Mouse (Mus musculus) adrenal gland, postnatal 36 days (tissue): ENCODE data around the gene Cd3e. TPM values are rescaled to one million over a fixed set of nuclear protein-coding genes. Genes with fewer than 3 reads are reported as not detected.
"Not testable (repeated sequence)": the region's sequence is repeated elsewhere in the genome, so short reads cannot be mapped to it uniquely, and the experiment has no call there.

Source experiments
- DNase-seq, 2 experiments: peaks; one replicate each; pipeline ENCODE4 v3.0.0; 2021; ENCODE audit warnings: mixed read lengths in 1 of 2
- long read RNA-seq, 2 experiments: library from polyadenylated mRNA; stranded (forward); transcript quantifications; one replicate each; pipeline ENCODE4 v2.0.0; 2021; ENCODE audit warnings: borderline sequencing depth in 2 of 2
- total RNA-seq, 2 experiments: library from RNA; stranded (reverse); gene quantifications; 2 replicates each; pipeline ENCODE4 v1.2.3; 2021

The Cd3e gene
- under 1 TPM in 1 of 2 experiments, not detected in 1; 0.60 TPM for total RNA-seq
- long read RNA-seq, experiment 1, result 0 reads
- long read RNA-seq, experiment 2, result 0 reads

- DNase-seq, result no peak
Observed at GRCm38 (mm10) chr9:45009180-45010078, at the start of gene Cd3e. TSS of gene Cd3e (minus strand) at chr9:45009627.

GRCm38 (mm10) chr9:45058304-45058940, 49.0 kb upstream of the Cd3e start:
- no peak for DNase-seq

- peak; percentile 79 to 89 for DNase-seq
Observed at GRCm38 (mm10) chr9:45055082-45055713, 45.8 kb upstream of the Cd3e start, which contains the start of gene Mpzl3. TSS of gene Mpzl3 (plus strand) at chr9:45055186.

GRCm38 (mm10) chr9:45050301-45050700, 40.9 kb upstream of the Cd3e start:
- no peak for DNase-seq

DNA sequence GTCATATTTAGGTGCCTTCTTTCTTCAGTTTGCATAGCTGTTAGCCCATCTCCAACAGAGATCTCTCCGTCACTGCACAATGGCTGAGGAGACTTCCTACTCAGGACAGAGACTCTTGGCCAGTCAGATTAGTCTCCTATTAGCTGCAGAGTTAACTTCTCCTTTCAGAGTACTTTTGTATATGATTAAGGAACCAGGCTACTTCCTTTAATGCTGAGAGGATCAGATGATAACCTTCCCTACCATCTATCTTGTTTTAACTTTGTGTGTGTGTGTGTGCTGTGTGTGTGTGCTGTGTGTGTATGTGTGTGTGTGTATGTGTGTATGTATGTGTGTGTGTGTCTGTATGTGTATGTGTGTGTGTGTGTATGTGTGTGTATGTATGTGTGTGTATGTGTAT, 40.3 kb upstream of the Cd3e start:
- no peak for DNase-seq

GRCm38 (mm10) chr9:45048511-45048910, 39.1 kb upstream of the Cd3e start:
- DNase-seq, result peak in 1 of 2 experiments; percentile 18

DNA sequence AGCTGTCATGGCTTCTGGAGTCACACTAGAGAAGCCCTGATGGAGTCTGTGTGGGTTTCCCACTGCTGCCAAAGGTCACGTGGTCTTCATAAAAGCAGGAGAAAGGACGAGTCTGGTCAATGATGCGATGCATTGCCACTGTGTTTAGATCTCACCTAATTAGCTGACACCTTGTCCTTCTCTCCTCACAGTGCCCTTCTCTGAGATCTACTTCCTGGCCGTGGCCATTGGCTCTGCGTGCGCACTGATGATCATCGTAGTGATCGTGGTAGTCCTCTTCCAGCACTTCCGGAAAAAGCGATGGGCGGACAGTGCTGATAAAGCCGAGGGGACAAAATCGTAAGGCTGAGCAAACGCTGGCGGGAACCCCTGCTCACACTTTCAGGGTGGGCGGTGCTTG, 37.5 kb upstream of the Cd3e start:
- DNase-seq, result no peak

GRCm38 (mm10) chr9:45042947-45043346, 33.5 kb upstream of the Cd3e start:
- peak in 1 of 2 experiments; percentile 18 for DNase-seq

DNA sequence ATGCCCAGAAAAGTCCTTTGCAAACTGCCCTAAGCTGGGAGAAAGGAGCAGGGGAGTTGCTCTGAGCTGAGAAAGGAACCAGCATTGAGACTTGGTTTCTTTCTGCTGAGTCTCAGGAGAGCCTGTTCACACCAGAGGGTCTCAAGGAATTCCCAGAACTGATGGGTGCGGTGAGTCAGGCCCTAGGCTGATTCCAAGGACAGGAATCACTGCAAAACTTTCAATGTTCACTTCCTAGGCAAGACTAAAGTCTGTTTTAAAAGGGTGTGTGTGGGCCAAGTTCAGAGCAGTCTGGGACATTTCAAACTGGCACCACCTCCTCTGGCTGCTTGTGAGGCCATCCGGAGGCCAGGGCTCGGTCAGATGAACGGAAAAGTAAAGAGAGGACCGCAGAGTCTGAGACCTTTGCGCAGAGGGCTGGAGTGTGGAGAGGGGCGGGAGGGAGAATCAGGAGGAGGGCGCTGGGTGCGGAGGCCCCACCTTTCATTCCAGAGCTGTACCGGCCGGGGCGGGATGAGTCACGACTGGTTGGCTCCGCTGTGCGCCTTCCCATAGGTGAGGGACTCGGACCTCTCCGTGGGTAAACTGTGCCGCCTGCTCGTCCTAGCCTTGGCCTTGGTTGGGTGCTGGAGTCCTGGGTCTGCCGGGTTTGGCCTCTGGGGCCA, 32.8 kb upstream of the Cd3e start:
- DNase-seq, result peak; percentile 72 to 81

DNA sequence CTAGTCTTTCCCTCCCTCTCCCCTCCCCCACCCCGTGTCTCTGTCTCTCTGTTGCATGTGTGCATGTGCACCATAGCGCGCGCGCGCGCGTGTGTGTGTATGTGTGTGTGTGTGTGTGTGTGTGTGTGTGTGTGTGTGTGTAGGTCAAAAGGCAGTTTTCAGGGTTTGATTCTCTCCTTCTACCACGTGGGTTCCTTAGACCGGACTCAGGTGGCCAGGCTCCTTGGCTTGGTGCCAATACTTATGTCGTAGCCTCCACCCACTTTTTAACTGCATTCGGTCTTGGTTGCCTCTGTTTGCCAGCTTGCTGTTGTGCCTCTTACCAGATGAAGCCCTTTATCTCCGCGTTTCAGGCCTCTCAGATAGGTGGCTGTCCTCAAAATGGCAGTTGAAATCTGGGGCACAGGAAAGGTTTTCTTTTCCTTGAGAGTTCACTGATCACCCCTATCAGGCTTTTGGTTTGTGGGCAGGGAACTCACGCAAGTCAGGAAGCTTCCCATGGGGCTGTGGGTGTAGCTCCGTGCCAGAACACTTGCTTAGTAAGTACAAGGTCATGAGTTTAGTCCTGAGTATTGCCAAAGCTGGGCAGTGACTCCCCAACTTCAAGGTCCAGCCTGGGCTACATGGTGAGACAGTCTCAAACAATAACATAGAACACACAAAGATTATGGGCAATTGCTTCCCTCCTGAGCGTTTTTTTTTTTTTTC, 31.9 kb upstream of the Cd3e start:
- DNase-seq, result peak in 1 of 2 experiments; percentile 30

DNA sequence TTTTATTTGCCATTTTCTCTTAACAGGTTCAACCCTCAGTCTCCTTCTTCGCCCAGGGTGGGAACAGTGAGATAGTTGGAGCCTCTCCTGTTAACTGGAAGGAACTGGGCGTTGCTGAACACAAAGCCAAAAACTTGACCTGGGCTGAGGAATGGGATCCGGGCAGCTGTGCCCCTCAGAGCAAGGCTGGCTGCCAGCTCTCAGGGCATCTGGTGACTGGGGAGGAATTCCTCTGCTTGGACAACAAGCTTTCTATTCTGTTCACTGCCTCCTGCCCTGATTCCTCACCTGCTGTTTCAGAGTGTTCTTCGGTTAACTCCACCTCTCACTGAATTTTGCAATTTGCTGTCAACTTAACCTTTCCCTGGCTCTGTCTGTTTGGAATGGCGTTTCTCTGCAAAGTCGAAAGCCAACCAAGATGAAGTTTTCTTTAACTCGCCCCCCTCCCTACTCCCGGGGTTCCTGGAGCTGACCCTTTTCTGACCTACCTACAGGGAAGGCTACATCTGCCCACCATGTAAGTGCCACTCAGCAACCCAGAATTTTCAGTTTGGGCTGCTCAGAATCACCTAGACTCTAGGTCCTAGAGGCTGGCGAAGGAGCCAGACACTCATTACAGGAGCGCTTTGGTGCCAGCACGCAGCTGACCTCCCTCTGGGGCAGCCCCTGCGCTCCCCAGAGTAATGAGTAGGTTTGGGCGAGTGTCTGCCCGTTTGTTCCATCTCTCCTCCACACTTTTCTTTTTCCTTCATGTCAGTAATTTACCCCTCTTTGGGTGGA, 30.8 kb upstream of the Cd3e start:
- DNase-seq, result peak in 1 of 2 experiments; percentile 45

DNA sequence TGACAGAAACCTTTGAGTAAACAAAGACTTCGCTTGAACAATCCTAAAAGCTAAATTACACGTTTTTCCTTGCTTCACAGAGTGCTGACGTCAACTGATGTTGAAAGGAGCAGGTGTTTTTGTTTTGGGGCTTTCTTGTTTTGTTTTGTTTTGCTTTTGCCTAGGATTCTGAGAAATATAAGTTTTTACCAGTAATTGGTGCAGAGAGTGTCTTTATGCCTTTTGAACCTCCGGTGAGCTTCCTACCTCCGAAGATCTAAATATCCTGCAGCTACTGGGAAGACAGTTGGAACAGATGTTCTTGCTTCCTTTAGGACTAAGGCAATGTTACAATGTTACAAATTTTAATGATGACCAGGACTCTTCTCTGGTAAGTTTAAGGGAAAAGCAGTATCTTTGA, 30.1 kb upstream of the Cd3e start, which contains the start of gene Mpzl2:
TSS of gene Mpzl2 (plus strand) at position 301 of the 400 bp plus-strand sequence.
- DNase-seq, result no peak

DNA sequence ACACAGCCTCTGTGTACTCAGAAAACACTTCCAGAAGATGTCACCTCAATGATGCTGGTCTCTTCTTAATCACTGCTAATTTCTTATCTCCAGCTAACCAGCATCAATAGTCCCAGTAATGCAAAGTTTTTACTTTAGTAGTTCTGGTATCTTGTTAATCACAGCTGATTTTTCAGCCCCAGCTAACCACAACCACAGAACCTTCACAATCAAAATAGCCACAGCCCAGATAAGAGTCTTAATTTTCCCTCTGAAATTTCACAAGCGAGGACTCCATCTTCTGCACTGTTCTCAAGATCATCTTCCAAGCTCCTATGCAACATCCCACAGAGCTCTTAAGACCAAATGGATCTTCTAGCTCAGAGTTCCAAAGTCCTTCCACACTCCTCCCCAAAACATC, 28.4 kb upstream of the Cd3e start:
- not testable (repeated sequence) for DNase-seq

DNA sequence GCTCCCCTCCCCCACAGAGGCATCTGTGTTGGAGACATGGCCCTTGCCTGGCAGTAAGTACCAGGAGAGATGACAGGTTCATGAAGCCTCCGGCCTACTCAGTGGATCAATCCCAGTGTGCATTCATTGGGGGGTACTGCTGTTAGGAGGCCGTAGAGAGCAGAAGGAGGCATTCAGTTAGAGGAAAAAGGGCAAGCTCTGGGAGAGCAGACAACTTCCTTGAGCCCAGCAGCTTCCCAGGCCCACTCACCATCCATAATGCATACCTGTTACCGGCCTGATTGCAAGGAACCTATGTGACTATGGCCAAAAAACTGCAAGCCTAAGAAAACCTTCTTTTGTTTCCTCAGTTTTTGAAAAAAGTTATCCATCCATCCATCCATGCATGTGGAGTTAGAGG, 25.1 kb upstream of the Cd3e start:
- DNase-seq, result no peak

DNA sequence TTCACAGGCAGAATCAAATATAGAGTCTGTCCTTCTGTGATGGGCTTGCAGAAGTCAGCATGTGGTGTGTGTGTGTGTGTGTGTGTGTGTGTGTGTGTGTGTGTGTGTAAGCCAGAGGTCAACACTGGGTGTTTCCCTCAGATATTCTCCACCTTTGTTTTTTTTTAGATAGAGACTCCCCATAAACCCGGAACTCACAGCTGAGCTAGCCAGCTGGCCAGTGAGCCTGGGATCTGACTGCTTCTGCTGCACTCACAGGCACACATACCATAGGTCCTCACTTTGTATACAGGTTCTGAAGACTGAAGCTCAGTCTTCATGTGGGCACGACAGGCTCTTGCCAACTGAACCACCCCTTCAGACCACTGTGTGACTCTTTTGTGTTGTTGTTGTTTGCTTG, 22.8 kb upstream of the Cd3e start:
- DNase-seq, result no peak

DNA sequence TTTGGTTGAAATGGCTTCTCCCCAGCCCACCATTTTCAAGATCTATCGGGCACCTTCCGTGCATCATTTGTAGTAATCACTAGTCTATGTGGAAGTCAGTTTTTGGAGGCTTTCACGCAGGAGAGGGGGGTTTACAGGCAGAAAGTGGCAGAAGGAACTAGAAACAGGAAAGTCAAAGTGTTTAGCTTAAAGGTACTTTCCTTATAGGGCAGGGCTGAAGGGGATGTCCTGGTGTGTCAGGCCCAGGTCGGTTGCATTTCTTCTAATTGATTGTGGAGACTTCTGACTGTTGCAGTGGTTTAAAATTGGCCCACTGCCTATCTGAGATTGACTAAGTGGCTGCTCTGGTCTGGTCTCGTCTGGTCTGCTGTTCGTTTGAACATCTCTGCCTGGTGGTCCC, 20.9 kb upstream of the Cd3e start:
- DNase-seq, result no peak

DNA sequence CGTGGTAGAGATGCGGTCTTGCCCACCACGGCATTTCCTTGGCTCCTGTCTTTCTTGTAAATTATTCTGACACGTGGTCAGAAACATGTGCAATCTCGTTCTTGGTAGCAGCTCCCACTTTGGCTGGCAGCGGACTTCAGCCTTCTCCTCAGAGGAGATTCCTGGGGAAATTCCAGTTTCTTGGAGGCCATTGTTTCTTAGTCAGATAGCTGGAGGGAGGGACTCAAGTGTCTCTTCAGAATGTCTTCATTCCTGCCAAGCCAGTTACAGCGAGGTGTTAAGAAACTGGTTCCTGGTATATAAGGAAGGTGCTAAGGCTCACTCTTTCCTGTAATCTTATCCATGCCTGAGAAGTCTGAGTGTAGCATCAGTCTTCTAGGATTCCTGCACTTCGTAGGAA, 17.9 kb upstream of the Cd3e start:
- no peak for DNase-seq

GRCm38 (mm10) chr9:45024187-45024586, 14.8 kb upstream of the Cd3e start:
- no peak for DNase-seq

DNA sequence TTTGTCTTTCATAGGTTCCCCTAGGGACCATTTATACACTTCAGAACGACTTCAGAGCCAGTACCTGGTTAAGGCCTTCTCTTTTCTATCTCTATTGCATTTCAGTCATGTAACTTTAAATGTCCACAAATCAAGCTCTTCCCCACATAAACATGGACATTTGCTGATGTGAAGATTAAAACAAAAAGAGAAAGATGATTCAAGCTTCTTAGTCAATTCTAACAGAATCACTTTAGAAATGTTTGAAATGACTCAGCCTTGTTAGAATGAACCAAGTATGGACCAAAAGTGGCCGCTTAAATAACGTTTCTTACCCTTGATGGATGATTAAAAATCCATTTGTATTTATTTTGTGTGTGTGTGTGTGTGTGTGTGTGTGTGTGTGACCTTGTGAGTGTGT, 14.2 kb upstream of the Cd3e start:
- DNase-seq, result no peak

GRCm38 (mm10) chr9:45022800-45023199, 13.4 kb upstream of the Cd3e start:
- DNase-seq, result peak; percentile 58 to 74

GRCm38 (mm10) chr9:45018031-45018430, 8.6 kb upstream of the Cd3e start:
- no peak for DNase-seq
